In the genomic region with DNA sequence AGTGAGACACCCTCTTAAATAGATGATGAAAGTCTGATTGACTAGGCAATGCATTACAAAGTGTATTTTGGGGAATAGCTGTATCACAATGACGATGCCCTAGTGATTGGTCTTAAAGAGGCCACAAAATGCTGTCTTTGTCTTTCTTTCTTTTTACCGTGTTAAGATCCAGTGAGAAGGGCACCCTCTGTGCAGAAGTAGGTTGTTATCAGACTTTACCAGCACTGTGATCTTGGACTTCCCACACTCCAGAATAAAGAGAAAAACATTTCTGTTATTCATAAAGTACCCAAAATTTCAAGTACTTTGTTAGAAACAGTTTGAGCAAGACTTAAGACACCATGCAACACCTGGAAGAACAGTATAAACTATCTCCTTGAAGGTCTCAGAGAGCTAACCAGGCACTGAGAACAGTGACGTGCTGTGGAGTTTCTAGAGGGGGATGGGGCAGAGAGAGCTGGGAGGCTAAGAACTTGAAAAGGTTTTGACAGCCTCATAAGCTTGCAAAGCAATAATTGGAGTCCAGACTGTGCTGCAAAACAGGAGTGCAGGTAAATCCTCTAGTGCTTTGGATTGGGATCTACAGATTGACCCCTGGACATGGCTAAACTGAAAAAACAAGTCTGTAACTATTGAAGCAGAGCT, we compare ENCODE assay signal across 19 mouse cellular contexts.
"Had no signal": no experiment of that assay in that cellular context is flagged by ENCODE, and none has a peak within 500 bp of the region (broad histone marks: within the 10 kb centered on the region; RNA-seq: fewer than 3 reads in every experiment).

No protein-coding gene starts in this region.

- H3K27me3 ChIP-seq: liver, embryonic 12.5 days; megakaryocyte, embryonic 14.5 days; midbrain, embryonic 13.5 days; neural tube, embryonic 13.5 days; neural tube, embryonic 15.5 days had no signal

- H3K4me3 ChIP-seq: liver, embryonic 12.5 days; megakaryocyte, embryonic 14.5 days; midbrain, embryonic 10.5 days; midbrain, embryonic 13.5 days; myocyte; neural tube, embryonic 13.5 days; neural tube, embryonic 15.5 days had no signal

- H3K9ac ChIP-seq: liver, embryonic 12.5 days; liver, embryonic 14.5 days; lung, embryonic 14.5 days; midbrain, embryonic 13.5 days; neural tube, embryonic 13.5 days; neural tube, embryonic 15.5 days had no signal

- H3K4me2 ChIP-seq: liver, embryonic 12.5 days; lung, embryonic 14.5 days; midbrain, embryonic 13.5 days; neural tube, embryonic 13.5 days; neural tube, embryonic 15.5 days had no signal

- H3K9me3 ChIP-seq: liver, embryonic 12.5 days; megakaryocyte, embryonic 14.5 days; midbrain, embryonic 10.5 days; midbrain, embryonic 13.5 days; neural tube, embryonic 13.5 days; neural tube, embryonic 15.5 days had no signal

- H3K27ac ChIP-seq: liver, embryonic 12.5 days; liver, embryonic 14.5 days; midbrain, embryonic 10.5 days; midbrain, embryonic 13.5 days; neural tube, embryonic 13.5 days; neural tube, embryonic 15.5 days had no signal

- DNase-seq: lung, adult 18-20 months; lung, embryonic 14.5 days; lung, postnatal 10 days; lung, postnatal 4 days; right cerebral cortex, postnatal 25 days; right cerebral cortex, postnatal 4 days; spleen, adult 18-20 months; thymus, adult 18-20 months; thymus, postnatal 14 days; thymus, postnatal 36 days had no signal

- ATAC-seq: liver, embryonic 12.5 days; midbrain, embryonic 13.5 days; midbrain, embryonic 16.5 days had no signal

- H3K4me1 ChIP-seq: midbrain, embryonic 10.5 days; midbrain, embryonic 13.5 days; neural tube, embryonic 13.5 days; neural tube, embryonic 15.5 days had no signal
